Mouse (Mus musculus) gonadal fat pad, adult 2 months (tissue): ENCODE data around the gene Phip. TPM values are rescaled to one million over a fixed set of nuclear protein-coding genes. Genes with fewer than 3 reads are reported as not detected.
A peak's percentile ranks its signal among the peaks of the same experiment; 100 is the strongest.

Source experiments
- DNase-seq: peaks from one replicate; pipeline ENCODE4 v3.0.0-alpha.2; 2012; ENCODE audit warnings: low read depth
- polyA plus RNA-seq: library from polyadenylated mRNA; depleted of rRNA; stranded (reverse); fragments of >200 nt; gene quantifications from 2 replicates; pipeline ENCODE4 v1.2.3, GENCODE M21; 2012; rRNA removed

Gene Phip
- polyA plus RNA-seq, result 3.8 and 4.9 TPM in 2 replicates

GRCm38 (mm10) chr9:82975342-82976215, at the start of gene Phip:
Phip (minus strand) TSS chr9:82975516.
- peak; percentile 61 for DNase-seq

GRCm38 (mm10) chr9:83023724-83024123, 48.4 kb upstream of the Phip start:
- DNase-seq, result no peak

- DNase-seq, result no peak
These were observed 39.2 kb upstream of the Phip start for GRCm38 (mm10) chr9:83014516-83014915.

GRCm38 (mm10) chr9:83008306-83008705, 33.0 kb upstream of the Phip start:
- no peak for DNase-seq

GRCm38 (mm10) chr9:83001342-83001741, 26.0 kb upstream of the Phip start:
- DNase-seq, result no peak

GRCm38 (mm10) chr9:82997765-82998500, 22.6 kb upstream of the Phip start:
- no peak for DNase-seq

- no peak for DNase-seq
These were observed 1.6 kb upstream of the Phip start for GRCm38 (mm10) chr9:82976936-82977335.

GRCm38 (mm10) chr9:82976219-82976618, 903 bp upstream of the Phip start:
- DNase-seq, result no peak

GRCm38 (mm10) chr9:82974962-82975341, 364 bp downstream of the Phip start:
- DNase-seq, result no peak

- no peak for DNase-seq
These were observed 992 bp downstream of the Phip start for GRCm38 (mm10) chr9:82974187-82974861.

GRCm38 (mm10) chr9:82973321-82973892, 1.9 kb downstream of the Phip start:
- DNase-seq, result no peak

- DNase-seq, result no peak
These were observed 3.9 kb downstream of the Phip start for GRCm38 (mm10) chr9:82971433-82971832.

- DNase-seq, result no peak
These were observed 8.2 kb downstream of the Phip start for GRCm38 (mm10) chr9:82967076-82967621.

- DNase-seq, result no peak
These were observed 11.3 kb downstream of the Phip start for GRCm38 (mm10) chr9:82963981-82964380.

GRCm38 (mm10) chr9:82961352-82961751, 14.0 kb downstream of the Phip start:
- no peak for DNase-seq

GRCm38 (mm10) chr9:82955267-82955666, 20.0 kb downstream of the Phip start:
- DNase-seq, result no peak

GRCm38 (mm10) chr9:82952330-82952729, 23.0 kb downstream of the Phip start:
- peak; percentile 52 for DNase-seq

GRCm38 (mm10) chr9:82951435-82952004, 23.8 kb downstream of the Phip start:
- peak; percentile 54 for DNase-seq

- no peak for DNase-seq
These were observed 68.1 kb downstream of the Phip start for GRCm38 (mm10) chr9:82907246-82907645.

GRCm38 (mm10) chr9:82888645-82889044, 86.7 kb downstream of the Phip start:
- DNase-seq, result no peak

- no peak for DNase-seq
These were observed 91.1 kb downstream of the Phip start for GRCm38 (mm10) chr9:82884177-82884576.
